Mouse (Mus musculus): ENCODE data around the gene Ephb2. TPM values are rescaled to one million over a fixed set of nuclear protein-coding genes. Genes with fewer than 3 reads are reported as not detected.
A peak's percentile ranks its signal among the peaks of the same experiment; 100 is the strongest.

The Ephb2 gene
- polyA plus RNA-seq, 1 experiment from 2014 or later, result 13.1 TPM

DNA sequence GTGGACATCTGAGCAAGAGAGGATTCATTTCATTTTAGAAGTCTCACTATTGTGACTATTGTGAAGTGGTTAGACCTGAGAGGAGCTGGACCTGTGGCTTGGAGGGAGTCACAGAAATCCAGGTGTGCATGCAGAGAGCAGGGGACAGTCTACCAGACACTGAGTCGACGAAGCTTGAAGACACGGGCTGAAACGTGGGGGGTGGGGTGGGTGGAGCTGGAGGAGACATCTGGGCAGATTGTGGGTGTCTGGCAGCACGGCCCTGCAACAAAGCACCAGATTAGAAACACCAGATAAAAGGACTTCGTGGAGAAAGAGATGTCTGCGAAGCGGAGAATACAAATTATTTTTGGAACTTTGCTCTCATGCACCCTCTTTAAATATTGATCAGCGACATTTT lies 27.7 kb upstream of the Ephb2 start:
- 44% methylated on average over 9 of the region's 9 CpGs for WGBS
- Histone ChIP-seq H3K4me1 (replicated peaks; ENCODE audit: control insufficient read depth, insufficient read depth, low read length) (peaks cover 26% of the 10 kb centered on the region), H3K9ac (replicated peaks; ENCODE audit: low read depth, low read length) (no peak overlapping the region), H3K9me3 (ENCODE audit: control insufficient read depth, low read length) (no peaks in the 10 kb centered on the region), H3K27me3 (replicated peaks; ENCODE audit: control insufficient read depth, insufficient read depth, low read length) (no peaks in the 10 kb centered on the region), H3K27ac (ENCODE audit: low read length) (no peak overlapping the region), H3K4me3 (replicated peaks; ENCODE audit: low read length) (no peak overlapping the region), H3K4me2 (ENCODE audit: low read length) (no peak overlapping the region), H3K36me3 (ENCODE audit: control insufficient read depth, insufficient read depth) (no peaks in the 10 kb centered on the region)
- no peak for ATAC-seq

DNA sequence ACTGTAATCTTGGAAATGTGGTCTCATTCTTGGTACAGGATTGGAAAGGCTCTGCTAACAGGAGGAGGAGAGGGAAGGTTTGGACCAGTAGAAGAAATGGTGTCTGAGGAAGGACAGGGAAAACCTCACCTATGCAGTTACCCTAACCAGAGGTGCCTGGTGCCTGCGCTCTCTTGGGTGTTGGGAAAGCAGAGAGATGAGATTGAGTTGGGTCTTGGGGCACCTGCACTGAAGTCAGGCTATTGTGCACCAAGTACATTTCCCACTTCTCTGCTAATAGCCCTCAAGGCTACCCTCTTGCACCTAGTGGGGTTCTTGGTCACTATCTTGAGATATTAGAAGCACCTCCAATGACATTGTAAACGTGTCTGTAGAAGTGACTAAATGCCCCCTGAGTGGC lies 26.6 kb upstream of the Ephb2 start:
- H3K4me1 ChIP-seq (replicated peaks; ENCODE audit: control insufficient read depth, insufficient read depth, low read length), result peaks cover 19% of the 10 kb centered on the region
- ATAC-seq, result no peak
- H3K9me3 ChIP-seq (ENCODE audit: control insufficient read depth, low read length), result no peaks in the 10 kb centered on the region
- no peak overlapping the region for H3K9ac ChIP-seq (replicated peaks; ENCODE audit: low read depth, low read length)
- no peak overlapping the region for H3K4me3 ChIP-seq (replicated peaks; ENCODE audit: low read length)
- H3K4me2 ChIP-seq (ENCODE audit: low read length), result no peak overlapping the region
- H3K36me3 ChIP-seq (ENCODE audit: control insufficient read depth, insufficient read depth), result no peaks in the 10 kb centered on the region
- H3K27ac ChIP-seq (ENCODE audit: low read length), result no peak overlapping the region
- no peaks in the 10 kb centered on the region for H3K27me3 ChIP-seq (replicated peaks; ENCODE audit: control insufficient read depth, insufficient read depth, low read length)
- WGBS, result 88% methylated on average over 2 of the region's 2 CpGs

DNA sequence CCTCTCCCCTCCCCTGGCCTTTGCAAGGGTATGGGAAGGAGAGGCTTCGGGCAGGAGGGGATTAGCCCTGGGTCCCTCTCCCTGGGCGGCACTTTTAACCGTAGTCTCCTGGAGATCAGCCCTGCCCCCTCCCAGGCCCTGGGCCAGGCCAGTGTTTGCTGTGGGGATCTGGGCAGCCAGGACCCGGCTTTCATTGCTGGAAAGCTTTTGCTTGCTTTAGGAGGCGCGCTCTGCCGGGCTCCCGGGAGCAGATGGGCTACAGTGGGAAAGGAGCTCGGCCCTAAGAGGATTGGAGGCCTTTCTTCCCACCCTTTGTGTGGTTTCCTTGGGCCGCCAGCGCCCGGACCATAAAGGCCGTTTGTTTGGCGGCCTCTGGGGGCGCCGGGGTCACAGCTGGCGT lies 26.0 kb upstream of the Ephb2 start:
- Histone ChIP-seq H3K27ac (ENCODE audit: low read length) (no peak overlapping the region), H3K9me3 (ENCODE audit: control insufficient read depth, low read length) (no peaks in the 10 kb centered on the region), H3K4me2 (ENCODE audit: low read length) (peak overlapping the region; percentile 8; the same call in 1 of the 2 replicates), H3K4me3 (replicated peaks; ENCODE audit: low read length) (no peak overlapping the region), H3K27me3 (replicated peaks; ENCODE audit: control insufficient read depth, insufficient read depth, low read length) (no peaks in the 10 kb centered on the region), H3K36me3 (ENCODE audit: control insufficient read depth, insufficient read depth) (no peaks in the 10 kb centered on the region), H3K9ac (replicated peaks; ENCODE audit: low read depth, low read length) (peak overlapping the region; percentile 38), H3K4me1 (replicated peaks; ENCODE audit: control insufficient read depth, insufficient read depth, low read length) (peaks cover 19% of the 10 kb centered on the region)
- peak; percentile 57; the same call in 1 of the 2 replicates for ATAC-seq
- WGBS, result 3% methylated on average over 17 of the region's 17 CpGs

DNA sequence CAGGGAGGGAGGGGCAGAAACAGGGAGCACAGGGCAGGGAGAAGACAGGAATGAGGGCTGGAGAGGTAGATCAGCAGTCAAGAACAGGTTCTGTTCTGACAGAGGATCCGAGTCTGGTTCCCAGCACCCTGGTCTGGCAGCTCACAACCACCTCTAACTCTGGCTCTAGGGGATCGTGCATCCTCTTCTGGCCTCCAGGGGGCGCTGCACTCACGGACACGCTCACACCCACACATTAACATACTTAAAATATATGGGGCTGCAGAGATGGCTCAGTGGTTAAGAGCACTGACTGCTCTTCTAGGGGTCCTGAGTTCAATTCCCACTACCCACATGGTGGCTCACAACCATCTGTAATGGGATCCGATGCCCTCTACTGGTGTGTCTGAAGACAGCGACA lies 24.2 kb upstream of the Ephb2 start:
- no peak for ATAC-seq
- WGBS, result 83% methylated on average over 7 of the region's 7 CpGs
- no peak overlapping the region for H3K27ac ChIP-seq (ENCODE audit: low read length)
- no peaks in the 10 kb centered on the region for H3K9me3 ChIP-seq (ENCODE audit: control insufficient read depth, low read length)
- H3K4me3 ChIP-seq (replicated peaks; ENCODE audit: low read length), result no peak overlapping the region
- H3K4me1 ChIP-seq (replicated peaks; ENCODE audit: control insufficient read depth, insufficient read depth, low read length), result peaks cover 13% of the 10 kb centered on the region
- H3K9ac ChIP-seq (replicated peaks; ENCODE audit: low read depth, low read length), result no peak overlapping the region
- H3K27me3 ChIP-seq (replicated peaks; ENCODE audit: control insufficient read depth, insufficient read depth, low read length), result no peaks in the 10 kb centered on the region
- H3K36me3 ChIP-seq (ENCODE audit: control insufficient read depth, insufficient read depth), result no peaks in the 10 kb centered on the region
- H3K4me2 ChIP-seq (ENCODE audit: low read length), result no peak overlapping the region

DNA sequence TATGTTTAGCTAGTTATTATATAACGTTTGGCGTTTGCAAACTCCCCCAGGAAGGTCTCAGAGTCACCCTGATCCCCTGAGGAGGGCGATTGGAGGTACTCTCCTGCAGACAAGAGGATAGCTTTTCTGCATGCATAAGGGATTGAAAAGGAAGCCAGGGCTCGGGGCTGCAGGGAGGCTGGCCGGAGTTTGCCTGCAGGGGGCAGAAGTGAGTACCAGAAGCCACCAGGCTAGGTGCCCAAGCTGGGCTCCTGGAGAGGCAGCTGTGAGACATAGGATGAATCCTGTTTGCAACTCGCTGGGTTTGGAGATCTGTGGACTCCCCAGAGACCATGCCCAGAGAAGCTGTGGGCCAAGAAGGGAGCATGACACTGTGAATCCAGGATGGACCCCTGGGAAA lies 19.3 kb upstream of the Ephb2 start:
- Histone ChIP-seq H3K4me1 (replicated peaks; ENCODE audit: control insufficient read depth, insufficient read depth, low read length) (no peaks in the 10 kb centered on the region), H3K27ac (ENCODE audit: low read length) (no peak overlapping the region), H3K4me3 (replicated peaks; ENCODE audit: low read length) (no peak overlapping the region), H3K9ac (replicated peaks; ENCODE audit: low read depth, low read length) (no peak overlapping the region), H3K4me2 (ENCODE audit: low read length) (no peak overlapping the region), H3K27me3 (replicated peaks; ENCODE audit: control insufficient read depth, insufficient read depth, low read length) (no peaks in the 10 kb centered on the region), H3K9me3 (ENCODE audit: control insufficient read depth, low read length) (no peaks in the 10 kb centered on the region), H3K36me3 (ENCODE audit: control insufficient read depth, insufficient read depth) (no peaks in the 10 kb centered on the region)
- WGBS, result 29% methylated on average over 6 of the region's 6 CpGs
- no peak for ATAC-seq

DNA sequence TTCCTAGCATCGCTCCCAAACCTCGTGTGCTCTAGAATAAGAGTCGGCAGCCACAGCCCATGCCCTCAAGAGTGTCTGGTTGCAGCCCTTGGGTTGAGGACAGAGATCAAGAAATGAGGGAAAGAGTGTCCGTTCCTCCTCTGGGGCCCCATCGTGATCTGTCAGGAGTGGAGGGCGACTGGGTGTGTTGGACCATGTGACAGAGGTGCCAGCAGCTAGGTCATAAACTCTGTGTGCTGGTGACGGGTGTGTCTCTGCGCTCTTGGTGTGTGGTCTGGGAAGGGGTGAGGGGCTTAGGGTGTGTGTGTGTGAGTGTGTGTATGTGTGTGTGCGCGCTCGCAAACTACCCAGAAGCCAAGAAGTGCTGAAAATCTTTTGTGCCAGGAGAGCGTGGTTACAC lies 17.2 kb upstream of the Ephb2 start:
- no peaks in the 10 kb centered on the region for H3K36me3 ChIP-seq (ENCODE audit: control insufficient read depth, insufficient read depth)
- H3K4me3 ChIP-seq (replicated peaks; ENCODE audit: low read length), result no peak overlapping the region
- H3K4me1 ChIP-seq (replicated peaks; ENCODE audit: control insufficient read depth, insufficient read depth, low read length), result no peaks in the 10 kb centered on the region
- no peaks in the 10 kb centered on the region for H3K27me3 ChIP-seq (replicated peaks; ENCODE audit: control insufficient read depth, insufficient read depth, low read length)
- H3K9me3 ChIP-seq (ENCODE audit: control insufficient read depth, low read length), result no peaks in the 10 kb centered on the region
- H3K27ac ChIP-seq (ENCODE audit: low read length), result no peak overlapping the region
- 85% methylated on average over 12 of the region's 12 CpGs for WGBS
- H3K4me2 ChIP-seq (ENCODE audit: low read length), result no peak overlapping the region
- H3K9ac ChIP-seq (replicated peaks; ENCODE audit: low read depth, low read length), result no peak overlapping the region
- no peak for ATAC-seq

DNA sequence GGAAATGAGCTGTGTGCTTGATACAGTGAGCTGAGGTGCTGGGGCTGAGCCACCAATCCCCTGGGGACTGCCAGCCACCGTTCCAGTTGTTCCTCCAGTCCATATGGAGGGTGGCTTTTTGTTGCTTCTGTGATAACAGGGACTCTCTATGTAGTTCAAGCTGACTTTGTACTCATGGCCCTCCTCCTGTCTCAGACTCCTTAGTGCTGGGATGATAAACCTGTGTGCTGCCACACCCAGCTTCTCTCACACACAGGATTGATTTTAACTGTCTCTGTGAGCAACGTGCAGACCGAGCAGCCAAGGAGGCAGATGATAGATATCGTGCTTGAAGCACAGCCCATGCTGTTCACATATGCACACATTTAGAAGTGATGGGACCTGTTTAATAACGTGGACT lies 16.3 kb upstream of the Ephb2 start:
- no peak overlapping the region for H3K4me2 ChIP-seq (ENCODE audit: low read length)
- H3K4me1 ChIP-seq (replicated peaks; ENCODE audit: control insufficient read depth, insufficient read depth, low read length), result no peaks in the 10 kb centered on the region
- no peaks in the 10 kb centered on the region for H3K9me3 ChIP-seq (ENCODE audit: control insufficient read depth, low read length)
- ATAC-seq, result no peak
- no peak overlapping the region for H3K4me3 ChIP-seq (replicated peaks; ENCODE audit: low read length)
- H3K36me3 ChIP-seq (ENCODE audit: control insufficient read depth, insufficient read depth), result no peaks in the 10 kb centered on the region
- WGBS, result 59% methylated on average over 5 of the region's 5 CpGs
- H3K9ac ChIP-seq (replicated peaks; ENCODE audit: low read depth, low read length), result no peak overlapping the region
- no peak overlapping the region for H3K27ac ChIP-seq (ENCODE audit: low read length)
- no peaks in the 10 kb centered on the region for H3K27me3 ChIP-seq (replicated peaks; ENCODE audit: control insufficient read depth, insufficient read depth, low read length)

DNA sequence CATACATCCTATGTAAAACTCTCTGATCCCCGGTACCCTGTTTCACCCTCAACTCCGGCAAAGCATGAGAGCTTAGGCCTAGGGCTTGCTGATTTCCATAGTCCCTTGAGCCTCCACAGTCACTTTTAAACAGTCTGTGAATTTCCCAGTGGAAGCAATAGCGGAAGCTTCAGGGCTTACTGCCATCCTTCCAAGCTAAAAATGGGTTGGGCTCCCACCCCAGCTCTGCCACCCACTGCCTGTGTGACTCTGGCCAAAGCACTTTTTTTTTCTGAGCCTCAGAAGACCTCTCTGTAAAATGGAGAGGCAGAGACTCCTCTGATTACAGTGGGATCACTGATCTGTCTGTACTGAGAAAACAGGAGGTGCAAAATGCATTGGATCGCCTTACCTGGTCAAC lies 12.8 kb upstream of the Ephb2 start:
- Histone ChIP-seq H3K4me1 (replicated peaks; ENCODE audit: control insufficient read depth, insufficient read depth, low read length) (peaks cover 5% of the 10 kb centered on the region), H3K4me2 (ENCODE audit: low read length) (no peak overlapping the region), H3K27me3 (replicated peaks; ENCODE audit: control insufficient read depth, insufficient read depth, low read length) (no peaks in the 10 kb centered on the region), H3K9ac (replicated peaks; ENCODE audit: low read depth, low read length) (no peak overlapping the region), H3K9me3 (ENCODE audit: control insufficient read depth, low read length) (no peaks in the 10 kb centered on the region), H3K27ac (ENCODE audit: low read length) (no peak overlapping the region), H3K36me3 (ENCODE audit: control insufficient read depth, insufficient read depth) (no peaks in the 10 kb centered on the region), H3K4me3 (replicated peaks; ENCODE audit: low read length) (no peak overlapping the region)
- no peak for ATAC-seq
- 65% methylated on average over 4 of the region's 4 CpGs for WGBS

DNA sequence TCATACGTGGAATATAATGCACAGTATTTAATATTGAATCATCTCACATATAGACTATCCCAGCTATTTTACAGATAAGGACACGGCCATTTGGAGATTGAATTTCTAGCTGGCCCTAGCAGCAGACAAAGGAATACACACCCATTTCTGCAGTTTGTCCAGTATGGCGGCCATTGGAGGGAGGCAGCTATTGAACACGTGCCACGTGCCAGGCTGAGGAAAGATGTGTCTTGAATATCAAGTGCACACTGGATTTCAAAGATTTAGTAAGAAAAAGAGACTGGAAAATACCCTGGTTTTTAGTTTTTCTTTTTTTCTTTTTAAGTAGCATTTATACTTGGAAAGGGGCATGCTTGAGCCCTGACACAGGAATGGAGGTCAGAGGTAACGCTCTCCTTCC lies 11.4 kb upstream of the Ephb2 start:
- H3K27ac ChIP-seq (ENCODE audit: low read length), result no peak overlapping the region
- H3K9ac ChIP-seq (replicated peaks; ENCODE audit: low read depth, low read length), result no peak overlapping the region
- no peak for ATAC-seq
- peaks cover 5% of the 10 kb centered on the region for H3K4me1 ChIP-seq (replicated peaks; ENCODE audit: control insufficient read depth, insufficient read depth, low read length)
- H3K9me3 ChIP-seq (ENCODE audit: control insufficient read depth, low read length), result no peaks in the 10 kb centered on the region
- H3K4me2 ChIP-seq (ENCODE audit: low read length), result no peak overlapping the region
- no peaks in the 10 kb centered on the region for H3K36me3 ChIP-seq (ENCODE audit: control insufficient read depth, insufficient read depth)
- no peaks in the 10 kb centered on the region for H3K27me3 ChIP-seq (replicated peaks; ENCODE audit: control insufficient read depth, insufficient read depth, low read length)
- H3K4me3 ChIP-seq (replicated peaks; ENCODE audit: low read length), result no peak overlapping the region
- WGBS, result 51% methylated on average over 6 of the region's 6 CpGs

DNA sequence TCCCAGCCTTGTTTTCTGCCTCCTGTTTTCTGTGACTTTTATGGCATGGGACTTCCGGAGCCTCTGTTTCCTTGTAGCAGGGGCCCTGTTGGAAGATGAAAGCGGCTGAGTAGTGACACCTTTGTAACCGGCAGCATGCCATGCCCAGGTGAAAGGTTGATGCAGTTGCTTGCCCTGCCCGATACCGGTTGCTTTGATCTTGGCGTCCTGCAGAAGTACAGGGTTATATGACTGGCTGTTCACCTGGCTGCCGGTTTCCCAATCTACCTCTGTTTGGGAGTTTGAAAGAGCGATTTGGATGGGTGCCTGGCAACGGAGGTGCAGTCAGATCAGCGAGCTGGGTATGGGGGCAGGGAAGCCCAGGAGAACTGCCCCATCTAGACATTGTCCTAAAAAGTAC lies 7.0 kb upstream of the Ephb2 start:
- no peak overlapping the region for H3K4me2 ChIP-seq (ENCODE audit: low read length)
- H3K36me3 ChIP-seq (ENCODE audit: control insufficient read depth, insufficient read depth), result no peaks in the 10 kb centered on the region
- no peak overlapping the region for H3K27ac ChIP-seq (ENCODE audit: low read length)
- H3K9ac ChIP-seq (replicated peaks; ENCODE audit: low read depth, low read length), result no peak overlapping the region
- WGBS, result 88% methylated on average over 10 of the region's 10 CpGs
- H3K4me1 ChIP-seq (replicated peaks; ENCODE audit: control insufficient read depth, insufficient read depth, low read length), result peaks cover 16% of the 10 kb centered on the region
- H3K27me3 ChIP-seq (replicated peaks; ENCODE audit: control insufficient read depth, insufficient read depth, low read length), result no peaks in the 10 kb centered on the region
- no peak overlapping the region for H3K4me3 ChIP-seq (replicated peaks; ENCODE audit: low read length)
- H3K9me3 ChIP-seq (ENCODE audit: control insufficient read depth, low read length), result no peaks in the 10 kb centered on the region
- ATAC-seq, result no peak
